Mouse (Mus musculus) telencephalon, adult 2 months (tissue): ENCODE measurements around the gene Nedd1.
A peak's percentile ranks its signal among the peaks of the same experiment; 100 is the strongest.

Experiments used
- DNase-seq: peaks from one replicate; pipeline ENCODE4 v3.0.0-alpha.2; 2011; ENCODE audit warnings: low read depth, low spot score

The Nedd1 gene

DNA sequence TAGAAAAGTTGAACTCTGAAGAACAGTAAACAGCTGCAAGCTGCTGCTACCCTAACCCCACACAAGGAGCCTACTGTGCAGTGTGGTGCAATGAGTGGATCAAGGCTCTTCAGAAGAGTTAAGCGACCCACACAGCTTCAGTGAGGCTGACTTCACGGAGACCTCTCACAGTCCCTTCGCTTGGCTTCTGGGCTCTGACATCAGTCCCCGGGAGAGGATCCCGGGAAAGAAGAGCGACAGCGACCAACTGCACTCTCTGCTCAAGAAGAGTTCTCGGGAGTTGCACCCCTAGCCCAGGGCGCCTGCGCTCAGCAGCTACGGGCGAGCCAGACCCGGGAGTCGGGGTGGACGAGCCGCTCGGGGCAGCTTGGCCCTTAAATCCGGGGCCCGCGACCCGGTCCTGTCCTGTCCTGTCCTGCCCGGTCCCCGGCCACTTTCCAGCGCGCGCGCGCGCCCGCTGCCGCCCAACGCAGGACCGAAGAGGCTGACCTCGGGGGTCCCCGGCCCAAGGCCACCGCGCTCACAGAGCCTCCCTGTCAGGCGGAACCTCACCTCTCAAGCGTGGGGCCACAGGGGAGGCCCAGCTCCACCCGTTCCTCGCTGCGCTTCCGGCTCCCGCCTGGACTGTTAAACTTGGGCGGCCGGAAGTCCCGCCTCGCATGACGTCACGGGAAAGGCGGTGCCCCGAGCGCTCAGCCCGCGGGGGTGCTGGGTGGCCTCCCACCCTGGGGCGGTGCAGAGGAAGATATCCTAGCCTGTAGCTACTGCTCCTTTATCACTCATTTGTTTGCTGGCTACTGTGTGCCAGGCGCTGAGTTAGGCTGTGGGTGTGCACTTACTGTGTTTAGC, at the start of gene Nedd1:
TSS of gene Nedd1 (minus strand) at position 650 of the 849 bp plus-strand sequence.
- peak; percentile 54 for DNase-seq

GRCm38 (mm10) chr10:92754359-92754758, 32.1 kb upstream of the Nedd1 start:
- DNase-seq: no peak

DNA sequence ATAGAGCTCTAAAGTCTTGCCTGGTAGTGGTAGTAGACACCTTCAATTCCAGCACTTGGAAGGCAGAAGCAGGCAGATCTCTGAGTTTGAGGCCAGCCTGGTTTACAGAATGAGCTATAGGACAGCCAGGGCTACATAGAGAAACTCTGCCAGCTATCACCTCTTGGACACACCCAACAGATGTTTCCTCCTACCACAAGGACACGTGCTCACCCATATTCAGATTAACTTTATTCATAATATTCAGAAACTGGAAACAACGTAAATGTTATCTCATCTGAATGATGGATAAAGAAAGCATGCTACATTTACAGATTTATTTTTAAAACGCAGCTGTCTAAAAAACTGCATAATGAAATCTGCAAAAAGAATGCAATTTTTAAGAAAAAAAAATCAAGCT, 8.1 kb upstream of the Nedd1 start:
- DNase-seq: no peak

DNA sequence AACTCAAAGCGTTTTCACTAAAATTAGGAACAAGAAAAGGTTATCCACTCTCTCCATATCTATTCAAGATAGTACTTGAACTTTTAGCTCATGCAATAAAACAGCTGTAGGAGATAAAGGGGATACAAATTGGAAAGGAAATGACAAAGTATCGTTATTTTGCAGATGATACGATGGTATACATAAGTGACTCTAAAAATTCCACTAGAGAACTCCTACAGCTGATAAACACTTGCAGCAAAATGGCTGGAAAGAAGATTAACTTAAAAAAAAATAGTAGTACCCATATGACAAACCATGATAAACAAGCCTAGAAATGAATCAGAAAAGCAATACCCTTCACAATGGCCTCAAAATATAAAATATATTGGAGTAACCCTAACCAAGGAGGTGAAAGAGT, 6.5 kb upstream of the Nedd1 start:
- no peak for DNase-seq

DNA sequence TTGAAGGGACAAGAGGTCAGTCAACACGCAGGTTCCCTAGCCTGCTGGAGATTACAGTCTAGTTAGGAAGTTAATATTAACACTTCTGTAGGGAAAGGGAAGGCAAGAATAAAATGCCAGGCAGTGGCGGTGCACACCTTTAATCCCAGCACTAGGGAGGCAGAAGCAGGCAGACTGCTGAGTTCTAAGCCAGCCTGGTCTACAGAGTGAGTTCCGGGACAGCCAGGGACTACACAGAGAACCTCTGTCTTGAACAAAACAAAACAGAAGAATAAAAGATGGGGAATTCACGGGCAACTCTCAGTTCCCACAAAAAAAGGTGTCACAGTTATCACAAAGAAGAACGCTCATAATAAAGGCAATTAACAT, 384 bp upstream of the Nedd1 start:
- DNase-seq: peak; percentile 0

DNA sequence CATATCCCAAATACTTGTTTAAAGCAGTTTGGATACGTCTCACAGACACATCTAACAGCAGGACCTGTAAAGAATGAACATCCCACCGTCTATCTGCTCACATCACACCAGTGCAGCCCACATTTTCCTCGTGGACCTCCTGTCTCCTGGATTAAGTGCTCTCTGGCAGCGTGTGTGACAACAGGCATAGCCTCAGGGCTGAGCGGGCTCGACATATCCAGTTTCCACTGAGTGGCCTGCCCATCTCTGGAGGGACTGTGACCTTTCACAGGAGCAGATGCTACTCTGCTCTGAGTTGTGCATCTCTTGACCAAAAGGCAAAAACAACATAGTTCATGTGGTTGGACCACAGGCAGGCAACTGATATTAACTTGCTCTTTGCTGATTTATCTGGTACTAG, 23.2 kb downstream of the Nedd1 start:
- no peak for DNase-seq

- DNase-seq: no peak
Observed at GRCm38 (mm10) chr10:92675056-92675455, 47.2 kb downstream of the Nedd1 start.

DNA sequence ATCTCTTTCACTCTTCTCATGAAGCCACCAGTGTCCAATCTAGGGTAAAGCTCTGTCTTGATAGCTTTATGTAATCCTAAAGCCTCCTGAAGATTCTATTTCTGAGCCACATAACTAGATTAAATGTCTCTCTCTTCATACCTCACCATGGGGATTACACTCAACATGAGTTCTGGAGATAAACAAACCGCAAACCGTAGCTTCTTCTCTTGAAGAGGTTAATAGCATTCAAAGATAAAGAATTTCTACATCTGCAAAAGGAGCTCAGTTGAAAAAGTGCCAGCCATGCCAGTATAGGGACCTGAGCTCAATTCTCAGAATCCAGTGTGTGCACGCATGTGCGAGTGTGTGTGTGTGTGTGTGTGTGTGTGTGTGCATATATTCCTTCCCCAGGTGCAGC, 50.3 kb downstream of the Nedd1 start:
- no peak for DNase-seq

DNA sequence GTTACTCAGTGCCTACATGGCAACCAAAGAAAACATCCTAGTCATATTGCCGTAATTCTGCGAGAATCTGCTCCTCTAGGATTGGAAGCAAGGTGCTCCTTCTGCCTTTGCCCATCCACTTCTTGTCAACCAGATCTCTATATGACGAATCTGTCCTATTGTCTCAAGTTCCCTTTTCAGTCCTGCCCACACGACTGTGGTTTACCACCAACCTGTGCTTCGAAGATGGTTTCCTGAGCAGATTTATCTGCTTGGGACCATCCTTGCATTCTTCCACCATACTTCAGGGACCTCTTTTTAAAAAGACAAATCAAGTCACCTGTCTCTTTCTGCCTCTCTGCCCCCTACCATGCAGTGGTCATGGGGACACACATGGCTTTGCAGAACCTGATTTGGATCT, 56.9 kb downstream of the Nedd1 start:
- DNase-seq: no peak

GRCm38 (mm10) chr10:92653266-92653665, 69.0 kb downstream of the Nedd1 start:
- no peak for DNase-seq

DNA sequence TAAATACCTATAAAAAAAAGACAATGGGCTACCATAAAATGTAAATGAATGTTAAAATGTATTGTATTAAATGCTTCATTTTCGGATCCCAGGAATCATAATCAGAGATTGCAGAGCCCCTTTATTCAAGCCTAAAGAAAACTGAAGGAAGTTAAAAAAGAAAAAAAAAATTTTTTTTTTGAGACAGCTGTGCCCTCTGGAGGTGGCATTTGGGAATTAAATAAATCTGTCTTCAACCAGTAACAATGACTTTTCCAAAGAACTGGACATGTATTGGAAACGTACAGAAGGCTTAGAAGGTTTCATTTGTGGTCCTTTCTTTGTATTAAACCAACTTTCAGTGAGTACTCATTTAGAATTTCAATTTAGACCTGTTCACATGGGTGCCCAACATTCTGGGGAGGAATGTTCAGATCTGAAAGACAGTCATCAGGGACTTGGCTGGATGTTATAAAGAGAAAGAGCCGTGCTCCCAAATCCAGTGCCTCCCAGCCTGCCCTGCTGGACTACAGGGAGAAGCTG, 69.8 kb downstream of the Nedd1 start:
- DNase-seq: no peak

DNA sequence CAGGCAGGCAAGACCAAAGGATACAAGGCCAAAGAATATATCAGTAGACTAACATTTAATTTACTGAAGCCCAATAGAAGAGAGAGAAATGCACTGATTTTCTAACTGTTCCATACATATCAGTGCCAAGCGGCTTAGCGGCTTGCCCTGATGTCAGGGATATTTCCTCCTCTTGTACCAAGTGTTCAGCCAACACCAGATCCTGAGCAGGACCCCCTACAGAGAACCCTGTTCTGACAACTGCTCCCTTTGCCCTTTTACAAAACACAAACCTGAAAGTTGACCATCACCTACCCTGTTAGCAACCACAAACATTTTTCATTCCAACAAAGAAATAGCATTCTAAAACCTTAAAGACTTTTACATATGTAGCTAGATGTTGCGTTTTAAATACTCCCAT, 71.0 kb downstream of the Nedd1 start:
- DNase-seq: no peak

- DNase-seq: no peak
Observed at GRCm38 (mm10) chr10:92649096-92649495, 73.1 kb downstream of the Nedd1 start.

GRCm38 (mm10) chr10:92647691-92648090, 74.5 kb downstream of the Nedd1 start:
- no peak for DNase-seq

DNA sequence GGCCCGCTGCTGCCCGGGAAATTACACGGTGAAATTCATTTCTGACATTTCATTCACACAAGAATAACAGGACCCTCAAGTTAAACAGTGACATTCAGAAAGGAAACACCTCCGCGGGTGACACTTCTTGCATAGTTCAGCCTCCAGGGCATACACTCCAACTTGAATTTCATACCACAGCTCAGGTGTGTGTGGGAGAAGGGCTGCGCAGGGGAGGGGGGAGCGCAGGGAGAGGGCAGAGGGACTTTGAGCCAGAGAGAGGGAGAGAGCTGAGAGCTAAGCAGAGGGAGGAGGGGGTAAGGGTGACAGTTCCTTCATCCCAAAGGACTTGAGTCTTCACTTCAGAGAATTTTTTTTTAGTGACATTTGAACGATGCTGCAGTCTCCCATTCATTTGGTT, 78.2 kb downstream of the Nedd1 start:
- no peak for DNase-seq

GRCm38 (mm10) chr10:92641032-92641431, 81.2 kb downstream of the Nedd1 start:
- no peak for DNase-seq
